Mouse (Mus musculus) C2C12 (cell line): ENCODE results near the gene Slc39a11. TPM values are rescaled to one million over a fixed set of nuclear protein-coding genes. Genes with fewer than 3 reads are reported as not detected.
A peak's percentile ranks its signal among the peaks of the same experiment; 100 is the strongest.

Experiments
- H3K27me3 ChIP-seq: one replicate; pipeline ENCODE4 v1.6.1; 2011; ENCODE audit not compliant: control insufficient read depth, insufficient read depth, insufficient read length
- H3K36me3 ChIP-seq: one replicate; pipeline ENCODE4 v1.6.1; 2011; ENCODE audit not compliant: control insufficient read depth, insufficient read depth
- H3K4me3 ChIP-seq: one replicate; pipeline ENCODE4 v1.5.1; 2011; ENCODE audit warnings: mild to moderate bottlenecking, control low read depth; ENCODE audit not compliant: poor library complexity, insufficient read depth, severe bottlenecking
- H3K79me2 ChIP-seq: one replicate; pipeline ENCODE4 v1.6.1; 2011; ENCODE audit not compliant: control insufficient read depth, insufficient read depth
- H3K79me3 ChIP-seq: one replicate; pipeline ENCODE4 v1.6.1; 2011; ENCODE audit warnings: low read depth, control low read depth
- H3ac ChIP-seq: one replicate; pipeline ENCODE3; 2011; ENCODE audit warnings: low read depth; ENCODE audit not compliant: control insufficient read depth, insufficient read length
- CEBPB ChIP-seq: IDR thresholded peaks from one replicate; pipeline ENCODE4 v1.6.1; 2011; ENCODE audit warnings: low read depth, mild to moderate bottlenecking, control low read depth, moderate library complexity
- CTCF ChIP-seq: IDR thresholded peaks from one replicate; pipeline ENCODE4 v1.5.1; 2011; ENCODE audit not compliant: control insufficient read depth, insufficient read depth, insufficient read length
- FOSL1 ChIP-seq: IDR thresholded peaks from one replicate; pipeline ENCODE4 v1.8.0; 2011; ENCODE audit warnings: mild to moderate bottlenecking, low read length; ENCODE audit not compliant: poor library complexity, insufficient read depth, severe bottlenecking
- MAX ChIP-seq: IDR thresholded peaks from one replicate; pipeline ENCODE4 v1.6.1; 2011; ENCODE audit warnings: mild to moderate bottlenecking, control low read depth
- MYOD1 ChIP-seq: IDR thresholded peaks from one replicate; pipeline ENCODE4 v1.6.1; 2011; ENCODE audit warnings: low read depth; ENCODE audit not compliant: control insufficient read depth, insufficient read length
- MYOG ChIP-seq: IDR thresholded peaks from one replicate; pipeline ENCODE4 v1.6.1; 2011; ENCODE audit not compliant: control insufficient read depth, insufficient read length; ENCODE audit errors: extremely low read depth
- USF1 ChIP-seq: IDR thresholded peaks from one replicate; pipeline ENCODE4 v1.6.1; 2011; ENCODE audit warnings: low read depth, mild to moderate bottlenecking, control low read depth, moderate library complexity
- long read RNA-seq, 2 experiments: library from polyadenylated mRNA; unstranded; transcript quantifications; one replicate each; pipeline ENCODE4 v2.0.0; 2019 to 2020
- polyA plus RNA-seq: library from polyadenylated mRNA; unstranded; fragments of >200 nt; fragmentation: generic; extraction: Trizol; gene quantifications from one replicate; pipeline ENCODE4 v1.2.1, GENCODE M21; 2012; ENCODE audit warnings: missing spikeins

Slc39a11 gene
- polyA plus RNA-seq: 10.0 TPM
- long read RNA-seq, experiment 1, partial matches to known transcripts: 2 of 18 reads
- long read RNA-seq, experiment 1, other reads (novel, unspliced or antisense): 16 of 18 reads
- long read RNA-seq, experiment 2, transcript Slc39a11-202 (10 exons, 2,664 nt): major isoform, 20 of 143 reads
- long read RNA-seq, experiment 2, partial matches to known transcripts: 2 of 143 reads
- long read RNA-seq, experiment 2, other reads (novel, unspliced or antisense): 119 of 143 reads

DNA sequence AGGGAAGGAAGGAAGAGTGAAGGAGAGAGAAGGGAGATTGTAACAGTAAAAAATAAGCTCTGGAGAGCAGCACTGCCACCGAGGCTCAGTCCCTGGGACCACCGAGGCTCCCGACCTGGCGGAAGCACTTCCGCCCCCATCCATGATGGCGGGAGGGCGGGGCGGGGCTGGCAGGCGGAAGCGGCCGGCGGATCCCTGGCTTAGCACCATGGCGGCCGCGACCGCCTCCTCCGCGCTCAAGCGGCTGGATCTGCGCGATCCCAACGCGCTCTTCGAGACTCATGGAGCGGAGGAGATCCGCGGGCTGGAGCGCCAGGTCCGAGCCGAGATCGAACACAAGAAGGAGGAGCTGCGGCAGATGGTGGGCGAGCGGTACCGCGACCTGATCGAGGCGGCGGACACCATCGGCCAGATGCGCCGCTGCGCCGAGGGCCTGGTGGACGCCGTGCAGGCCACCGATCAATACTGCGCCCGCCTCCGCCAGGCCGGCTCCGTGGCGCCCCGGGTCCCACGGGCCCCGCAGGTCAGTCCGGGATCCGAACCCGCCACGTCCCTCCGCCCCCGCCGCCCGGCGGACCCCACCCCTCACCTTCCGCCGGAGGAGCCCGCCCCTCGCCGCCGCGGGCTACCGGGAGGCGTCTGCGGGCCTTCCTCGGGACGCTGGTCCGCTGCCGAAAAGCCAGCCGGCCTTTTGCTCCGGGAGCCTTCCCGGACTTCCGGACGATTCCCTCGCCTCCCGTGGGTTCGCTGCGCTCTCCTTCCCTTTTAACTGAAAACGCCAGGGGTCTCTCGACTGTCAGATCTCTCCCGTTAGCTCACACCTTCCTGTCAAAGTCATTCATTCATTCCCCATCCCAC, at the start of gene Slc39a11:
Gene Slc39a11 (minus strand): TSS at position 727 of the 858 bp plus-strand sequence.
- peaks cover 9% of the 10 kb centered on the region for H3K79me2 ChIP-seq
- H3ac ChIP-seq: peak within 1 kb of the TSS; percentile 96
- H3K36me3 ChIP-seq: peaks cover 24% of the 10 kb centered on the region
- H3K27me3 ChIP-seq: no peaks in the 10 kb centered on the region
- no peak for TF ChIP-seq MAX
- no peak for TF ChIP-seq MYOD1
- TF ChIP-seq MYOG: no peak
- TF ChIP-seq CEBPB: no peak
- TF ChIP-seq FOSL1: no peak
- no peak for TF ChIP-seq CTCF
- TF ChIP-seq USF1: no peak
- peaks cover 2% of the 10 kb centered on the region for H3K79me3 ChIP-seq
- H3K4me3 ChIP-seq: peak within 1 kb of the TSS; percentile 92

DNA sequence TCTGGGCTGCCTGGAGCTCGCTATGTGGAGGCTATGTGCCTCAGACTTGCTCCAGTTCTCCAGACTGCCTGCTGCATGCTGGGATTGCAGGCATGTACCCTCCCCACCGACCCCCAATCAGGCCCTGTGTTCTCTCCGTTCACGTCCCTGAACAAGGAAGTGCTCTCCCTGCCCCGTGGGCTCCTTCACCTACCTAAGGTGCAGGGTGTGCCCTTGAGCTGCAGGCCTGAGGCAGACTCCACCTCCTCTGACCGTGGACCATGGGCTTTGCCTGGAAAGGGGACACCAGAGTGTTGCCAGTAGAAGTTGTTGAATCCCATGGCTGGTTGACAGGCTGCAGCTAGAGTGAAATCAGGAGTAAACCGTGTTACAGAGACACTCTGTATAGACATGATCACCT, 49.8 kb upstream of the Slc39a11 start:
- no peak overlapping the region for H3K4me3 ChIP-seq
- TF ChIP-seq MAX: no peak
- no peak for TF ChIP-seq MYOG
- TF ChIP-seq FOSL1: no peak
- no peak for TF ChIP-seq MYOD1
- TF ChIP-seq CTCF: no peak
- TF ChIP-seq USF1: no peak
- no peak for TF ChIP-seq CEBPB
- peaks cover 4% of the 10 kb centered on the region for H3K36me3 ChIP-seq

DNA sequence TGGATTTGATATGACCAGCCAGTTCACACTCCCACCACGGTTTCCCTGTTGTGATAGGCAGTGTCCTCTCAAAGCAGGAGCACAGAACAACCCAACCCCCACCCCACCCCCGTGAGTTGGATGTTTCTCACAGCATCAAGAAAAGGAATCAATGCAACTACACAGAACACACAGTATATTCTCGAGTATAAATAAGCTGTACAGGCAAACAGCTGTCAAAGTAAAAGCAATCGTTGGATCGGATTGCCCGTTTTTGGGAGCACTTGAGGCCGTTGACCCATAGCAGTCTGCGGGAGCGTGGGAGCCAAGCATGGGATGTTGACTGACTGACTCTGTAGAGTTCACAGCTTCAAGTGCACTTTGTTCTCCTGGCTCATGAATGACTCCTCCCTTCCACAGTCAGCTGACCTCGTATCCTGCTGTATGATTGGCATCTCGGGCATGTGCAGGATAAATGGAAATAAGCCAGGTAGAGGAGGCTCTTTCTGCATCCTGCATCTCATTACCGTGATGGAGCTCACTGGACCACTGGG, 48.2 kb upstream of the Slc39a11 start:
- TF ChIP-seq MAX (no peak), CTCF (no peak), MYOD1 (no peak), USF1 (no peak), CEBPB (no peak)
- Histone ChIP-seq H3K79me3 (no peaks in the 10 kb centered on the region), H3K36me3 (peaks cover 8% of the 10 kb centered on the region), H3ac (no peak overlapping the region), H3K4me3 (no peak overlapping the region), H3K27me3 (no peaks in the 10 kb centered on the region), H3K79me2 (no peaks in the 10 kb centered on the region)

More for the DNA sequence above, 49.8 kb upstream of the Slc39a11 start:
- Histone ChIP-seq H3K79me3 (no peaks in the 10 kb centered on the region), H3ac (no peak overlapping the region), H3K79me2 (no peaks in the 10 kb centered on the region), H3K27me3 (no peaks in the 10 kb centered on the region)

GRCm38 (mm10) chr11:113697571-113697970, 47.7 kb upstream of the Slc39a11 start:
- TF ChIP-seq MAX (no peak), MYOG (no peak), CTCF (no peak), FOSL1 (no peak), USF1 (no peak), MYOD1 (no peak), CEBPB (no peak)

GRCm38 (mm10) chr11:113691851-113692250, 42.0 kb upstream of the Slc39a11 start:
- H3ac ChIP-seq: no peak overlapping the region
- peaks cover 5% of the 10 kb centered on the region for H3K79me2 ChIP-seq
- peaks cover 8% of the 10 kb centered on the region for H3K79me3 ChIP-seq
- no peak for TF ChIP-seq USF1
- TF ChIP-seq CEBPB: no peak
- no peak for TF ChIP-seq MYOD1
- no peaks in the 10 kb centered on the region for H3K27me3 ChIP-seq
- no peak overlapping the region for H3K4me3 ChIP-seq
- H3K36me3 ChIP-seq: peaks cover 45% of the 10 kb centered on the region

More at GRCm38 (mm10) chr11:113697571-113697970, 47.7 kb upstream of the Slc39a11 start:
- no peaks in the 10 kb centered on the region for H3K27me3 ChIP-seq
- no peak overlapping the region for H3ac ChIP-seq
- no peaks in the 10 kb centered on the region for H3K79me3 ChIP-seq
- peaks cover 13% of the 10 kb centered on the region for H3K36me3 ChIP-seq
- H3K79me2 ChIP-seq: no peaks in the 10 kb centered on the region
- no peak overlapping the region for H3K4me3 ChIP-seq
